Mouse (Mus musculus) G1E (cell line): ENCODE data around the gene Mpeg1. TPM values are rescaled to one million over a fixed set of nuclear protein-coding genes. Genes with fewer than 3 reads are reported as not detected.

ENCODE experiments used
- ATAC-seq: 2 replicates; pipeline ENCODE4 v1.8.0; 2016; ENCODE audit warnings: mild to moderate bottlenecking; ENCODE audit not compliant: insufficient number of reproducible peaks, poor library complexity, low FRiP score, severe bottlenecking; ENCODE audit errors: extremely low read depth
- DNase-seq: peaks from one replicate; pipeline ENCODE4 v3.0.0; 2012; ENCODE audit warnings: low spot score
- H3K27me3 ChIP-seq: 2 replicates; pipeline ENCODE4 v1.6.1; 2012; ENCODE audit warnings: mild to moderate bottlenecking, low read length, inconsistent platforms; ENCODE audit not compliant: insufficient read depth
- H3K36me3 ChIP-seq: replicated peaks from 2 replicates; pipeline ENCODE3; 2012; ENCODE audit warnings: mild to moderate bottlenecking, inconsistent platforms
- H3K4me1 ChIP-seq: 2 replicates; pipeline ENCODE4 v1.6.1; 2012; ENCODE audit warnings: low read depth, low read length, inconsistent platforms, mixed read lengths; ENCODE audit not compliant: insufficient read depth
- H3K4me3 ChIP-seq: 2 replicates; pipeline ENCODE4 v1.5.1; 2012; ENCODE audit warnings: low read depth, mild to moderate bottlenecking, inconsistent platforms, low read length, moderate library complexity, mixed read lengths
- H3K9me3 ChIP-seq: replicated peaks from 2 replicates; pipeline ENCODE4 v1.6.1; 2012; ENCODE audit warnings: inconsistent platforms
- CTCF ChIP-seq: IDR thresholded peaks from 2 replicates; pipeline ENCODE4 v1.5.1; 2012; ENCODE audit warnings: low read depth, low read length, inconsistent platforms, mixed read lengths
- GATA1 ChIP-seq: IDR thresholded peaks from 2 replicates; pipeline ENCODE4 v1.6.1; 2012; ENCODE audit warnings: borderline replicate concordance, low read length, inconsistent platforms, mixed read lengths
- GATA2 ChIP-seq: IDR thresholded peaks from 2 replicates; pipeline ENCODE4 v1.6.1; 2012; ENCODE audit warnings: low read depth, low read length, inconsistent platforms, borderline replicate concordance
- POLR2AphosphoS5 ChIP-seq: IDR thresholded peaks from 2 replicates; pipeline ENCODE4 v1.6.1; 2012; ENCODE audit warnings: low read depth, low read length, inconsistent platforms; ENCODE audit not compliant: insufficient replicate concordance
- TAL1 ChIP-seq: conservative IDR thresholded peaks from 2 replicates; pipeline ENCODE4 v1.6.1; 2012; ENCODE audit warnings: low read depth, low read length, inconsistent platforms, mixed read lengths
- polyA plus RNA-seq: library from polyadenylated mRNA; stranded (reverse); fragments of >175 nt; gene quantifications from 2 replicates; pipeline ENCODE4 v1.2.3, GENCODE M21; 2012
- total RNA-seq, 2 experiments: library from RNA; stranded (forward) in 1 of 2; stranded (reverse) in 1 of 2; fragments of 200-1000 nt in 1 of 2; fragments of >200 nt in 1 of 2; fragmentation: Nextera tagmentation in 1 of 2; gene quantifications; 2 replicates each; pipeline ENCODE4 v1.2.3; 2014 to 2017

The Mpeg1 gene
- total and polyA plus RNA-seq, 3 experiments = 0.22 TPM; not detected in 2

DNA sequence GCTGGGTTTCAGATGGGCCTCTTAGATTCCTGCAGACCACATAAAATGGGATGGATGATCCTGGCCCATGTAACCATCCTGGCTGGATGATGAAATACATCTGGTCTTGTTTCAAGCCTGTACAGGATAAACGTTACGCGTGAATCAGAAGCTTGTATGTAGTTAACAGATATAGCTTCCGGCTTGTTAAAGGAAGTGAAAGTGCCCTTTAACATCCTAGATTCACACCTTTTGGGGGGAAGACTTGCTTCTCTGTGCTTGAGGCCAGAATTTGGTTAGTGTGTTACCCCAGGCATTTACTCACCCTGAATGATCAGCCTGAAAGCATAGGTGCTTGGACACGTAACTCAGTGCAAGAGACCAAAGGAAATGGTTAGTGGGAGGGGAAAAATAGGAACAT, 33.5 kb upstream of the Mpeg1 start:
- Histone ChIP-seq H3K4me1 (no peaks in the 10 kb centered on the region), H3K9me3 (no peaks in the 10 kb centered on the region), H3K36me3 (no peaks in the 10 kb centered on the region), H3K4me3 (no peak overlapping the region), H3K27me3 (no peaks in the 10 kb centered on the region)
- TF ChIP-seq TAL1 = no peak
- no peak for TF ChIP-seq CTCF
- no peak for TF ChIP-seq POLR2AphosphoS5
- no peak for TF ChIP-seq GATA1
- TF ChIP-seq GATA2 = no peak
- DNase-seq (no peak), ATAC-seq (no peak)

GRCm38 (mm10) chr19:12427605-12428004, 33.0 kb upstream of the Mpeg1 start, which contains the start of gene Pfpl:
Gene Pfpl (plus strand): TSS chr19:12427905.
- no peak for DNase-seq
- TF ChIP-seq TAL1 = no peak
- TF ChIP-seq CTCF = no peak
- TF ChIP-seq GATA1 = no peak
- no peak for TF ChIP-seq GATA2
- no peak for TF ChIP-seq POLR2AphosphoS5
- H3K27me3 ChIP-seq = no peaks in the 10 kb centered on the region
- no peak within 1 kb of the TSS for H3K4me3 ChIP-seq
- no peaks in the 10 kb centered on the region for H3K4me1 ChIP-seq
- no peaks in the 10 kb centered on the region for H3K9me3 ChIP-seq
- no peaks in the 10 kb centered on the region for H3K36me3 ChIP-seq
- ATAC-seq = no peak

DNA sequence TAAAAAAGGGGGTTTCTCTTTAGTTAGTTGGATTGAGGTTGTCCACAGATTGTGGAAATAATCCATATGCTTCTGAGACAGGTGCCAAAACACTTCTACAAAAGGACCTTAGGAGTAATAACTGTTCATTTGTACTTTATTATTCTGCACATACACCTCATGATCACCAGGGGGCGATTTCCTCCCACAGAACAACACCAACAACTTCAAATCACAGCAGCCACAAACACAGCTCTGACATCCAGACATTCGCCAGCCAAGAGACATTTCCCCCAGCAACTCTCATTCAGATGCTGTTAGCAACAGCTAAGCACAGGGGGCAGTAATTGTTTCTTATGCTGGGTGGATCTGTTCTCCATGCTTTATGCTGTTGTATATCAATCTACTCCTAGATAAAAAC, 27.5 kb upstream of the Mpeg1 start:
- ATAC-seq (no peak), DNase-seq (no peak)
- Histone ChIP-seq H3K9me3 (no peaks in the 10 kb centered on the region), H3K36me3 (no peaks in the 10 kb centered on the region), H3K4me1 (no peaks in the 10 kb centered on the region), H3K27me3 (no peaks in the 10 kb centered on the region), H3K4me3 (no peak overlapping the region)
- no peak for TF ChIP-seq POLR2AphosphoS5
- TF ChIP-seq TAL1 = no peak
- no peak for TF ChIP-seq GATA2
- no peak for TF ChIP-seq GATA1
- no peak for TF ChIP-seq CTCF

GRCm38 (mm10) chr19:12435011-12435416, 25.6 kb upstream of the Mpeg1 start:
- DNase-seq (no peak), ATAC-seq (no peak)
- H3K4me1 ChIP-seq = no peaks in the 10 kb centered on the region

GRCm38 (mm10) chr19:12435750-12436524, 24.6 kb upstream of the Mpeg1 start:
- Histone ChIP-seq H3K4me3 (no peak overlapping the region), H3K36me3 (no peaks in the 10 kb centered on the region), H3K27me3 (no peaks in the 10 kb centered on the region), H3K4me1 (no peaks in the 10 kb centered on the region), H3K9me3 (no peaks in the 10 kb centered on the region)
- DNase-seq (no peak), ATAC-seq (no peak)
- TF ChIP-seq POLR2AphosphoS5 (no peak), CTCF (no peak), TAL1 (no peak), GATA1 (no peak), GATA2 (no peak)

More at GRCm38 (mm10) chr19:12435011-12435416, 25.6 kb upstream of the Mpeg1 start:
- TF ChIP-seq GATA2 = no peak
- TF ChIP-seq GATA1 = no peak
- TF ChIP-seq TAL1 = no peak
- no peak for TF ChIP-seq POLR2AphosphoS5
- no peak for TF ChIP-seq CTCF
- no peak overlapping the region for H3K4me3 ChIP-seq
- no peaks in the 10 kb centered on the region for H3K27me3 ChIP-seq
- no peaks in the 10 kb centered on the region for H3K9me3 ChIP-seq
- H3K36me3 ChIP-seq = no peaks in the 10 kb centered on the region

DNA sequence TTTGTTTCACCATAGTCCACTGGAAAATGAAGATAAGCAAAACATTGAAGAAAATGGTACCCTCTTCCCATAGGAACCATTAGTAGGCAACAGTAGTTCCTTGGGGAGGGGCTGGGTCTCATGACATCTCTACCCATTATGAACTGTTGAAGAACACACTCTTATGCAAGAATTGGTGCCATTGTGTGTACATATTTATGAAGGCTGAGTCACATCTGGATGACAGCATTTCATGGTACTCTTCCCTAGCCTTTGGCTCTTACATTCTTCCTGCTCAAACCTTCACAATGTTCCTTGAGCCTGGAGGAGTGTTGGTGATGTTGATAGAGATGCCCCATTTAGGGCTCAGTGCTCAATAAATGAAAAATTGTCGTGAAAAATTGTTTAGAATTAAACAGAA, 21.0 kb upstream of the Mpeg1 start:
- Histone ChIP-seq H3K27me3 (no peaks in the 10 kb centered on the region), H3K9me3 (no peaks in the 10 kb centered on the region), H3K36me3 (no peaks in the 10 kb centered on the region), H3K4me3 (no peak overlapping the region), H3K4me1 (no peaks in the 10 kb centered on the region)
- no peak for DNase-seq
- no peak for ATAC-seq
- TF ChIP-seq TAL1 (no peak), GATA2 (no peak), POLR2AphosphoS5 (no peak), GATA1 (no peak), CTCF (no peak)
